Mouse (Mus musculus) lung, adult 2 months (tissue): Measurements from ENCODE around the gene Cldn20.

ENCODE experiments used
- CTCF ChIP-seq: fragments of 200-500 bp; IDR thresholded peaks from 2 replicates; pipeline ENCODE4 v1.5.1; 2011; ENCODE audit warnings: mild to moderate bottlenecking, low read length, control low read depth; ENCODE audit not compliant: insufficient read depth
- POLR2A ChIP-seq: fragments of 200-500 bp; IDR thresholded peaks from 2 replicates; pipeline ENCODE4 v1.6.1; 2011; ENCODE audit warnings: low read depth, mild to moderate bottlenecking, control low read depth, low read length, borderline replicate concordance; ENCODE audit errors: extremely low read depth

DNA sequence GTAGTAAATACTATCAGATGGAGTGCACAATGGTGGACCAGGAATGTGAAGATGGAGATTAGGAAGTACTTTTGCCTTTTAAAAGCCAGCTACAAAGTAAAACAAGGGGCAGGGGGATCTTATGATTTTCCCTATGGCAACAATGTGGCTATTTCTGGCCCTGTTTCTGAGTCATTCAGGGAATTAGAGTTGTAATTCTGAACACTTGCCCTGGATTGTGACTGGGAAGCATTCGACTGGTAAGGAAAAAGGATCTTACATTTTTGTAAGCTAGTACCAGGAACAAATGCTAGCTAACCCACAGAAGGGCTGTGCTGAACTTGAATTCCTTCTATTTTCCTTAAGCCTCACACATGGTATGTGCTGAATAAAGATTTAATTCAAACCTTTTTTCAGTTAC is 713 bp upstream of the Cldn20 start:
- no peak for TF ChIP-seq CTCF
- TF ChIP-seq POLR2A: no peak
